Mouse (Mus musculus) lung, adult 2 months (tissue): Measurements from ENCODE around the gene Echs1.

Experiments used
- CTCF ChIP-seq: fragments of 200-500 bp; IDR thresholded peaks from 2 replicates; pipeline ENCODE4 v1.5.1; 2011; ENCODE audit warnings: mild to moderate bottlenecking, low read length, control low read depth; ENCODE audit not compliant: insufficient read depth
- POLR2A ChIP-seq: fragments of 200-500 bp; IDR thresholded peaks from 2 replicates; pipeline ENCODE4 v1.6.1; 2011; ENCODE audit warnings: low read depth, mild to moderate bottlenecking, control low read depth, low read length, borderline replicate concordance; ENCODE audit errors: extremely low read depth

GRCm38 (mm10) chr7:140154218-140154927, 38.1 kb upstream of the Echs1 start, which contains the start of gene Sprn:
- TF ChIP-seq CTCF: no peak
- TF ChIP-seq POLR2A: no peak
